Mouse (Mus musculus) induced T-regulatory cell, adult 2 months (primary cell): ENCODE measurements around the gene Tnnc1.

Source experiments
- DNase-seq: peaks from one replicate; pipeline ENCODE4 v3.0.0-alpha.2; 2012; ENCODE audit warnings: low read depth

Gene Tnnc1

DNA sequence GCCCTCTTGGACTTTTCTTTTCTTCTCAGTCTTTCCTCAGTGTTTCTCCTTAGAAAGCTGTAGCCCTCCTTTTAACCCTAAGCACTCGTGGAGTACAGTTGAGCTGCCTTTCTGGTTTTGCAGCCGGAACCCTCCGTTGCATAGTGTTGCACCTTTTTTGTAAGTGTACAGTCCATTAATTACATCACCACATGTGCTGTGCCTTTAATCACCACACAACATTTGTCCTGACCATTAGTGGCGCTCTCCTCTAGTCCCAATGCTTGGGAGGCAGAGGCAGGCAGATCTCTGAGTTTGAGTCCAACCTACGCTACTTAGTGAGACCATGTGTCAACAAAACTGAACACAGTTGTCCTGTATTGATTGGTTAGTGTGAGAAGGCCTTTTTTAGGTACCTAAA is 44.0 kb downstream of the Tnnc1 start:
- no peak for DNase-seq

DNA sequence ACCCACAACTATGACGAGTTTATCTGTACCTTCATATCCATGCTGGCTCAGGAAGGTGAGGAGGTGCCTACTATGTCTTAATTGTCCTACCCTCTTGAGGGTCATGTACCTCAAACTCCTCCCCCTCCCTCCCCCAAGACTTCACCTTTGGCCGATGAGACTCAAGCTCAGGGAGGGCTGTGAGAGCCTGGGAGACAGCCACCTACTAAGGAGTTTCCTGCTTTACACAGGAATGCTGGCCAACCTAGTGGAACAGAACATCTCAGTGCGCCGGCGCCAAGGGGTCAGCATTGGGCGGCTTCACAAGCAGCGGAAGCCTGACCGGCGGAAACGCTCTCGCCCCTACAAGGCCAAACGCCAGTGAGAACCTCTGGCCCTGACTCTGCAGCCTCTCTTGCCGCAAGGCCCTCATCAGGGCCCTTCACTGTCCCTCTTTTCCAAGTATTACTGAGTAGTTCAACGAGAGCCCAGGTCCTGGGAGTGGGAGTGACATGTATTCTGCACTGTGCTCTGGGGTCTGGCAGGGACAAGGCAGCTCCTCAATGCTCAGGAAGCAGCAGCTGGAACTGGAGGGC is 50.5 kb downstream of the Tnnc1 start:
- DNase-seq = no peak

DNA sequence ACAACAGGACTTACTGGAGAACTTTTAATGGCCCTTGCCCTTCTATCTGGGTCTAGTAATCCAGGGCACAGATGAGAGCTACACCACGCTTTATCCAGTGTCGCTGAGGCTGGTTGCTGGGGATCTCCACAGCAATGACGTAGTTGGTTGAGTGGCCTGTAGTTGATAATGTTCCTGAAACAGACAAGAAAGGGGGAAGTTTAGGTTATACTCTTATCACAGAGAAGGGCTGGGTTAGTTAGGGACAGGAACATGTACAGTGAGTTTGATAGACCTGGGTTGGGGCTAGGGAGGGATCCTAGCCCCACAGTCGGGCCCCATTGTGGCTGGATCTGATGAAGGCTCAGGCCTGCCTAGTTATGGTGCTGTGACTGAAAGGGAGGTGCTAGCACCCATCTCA is 52.3 kb downstream of the Tnnc1 start:
- no peak for DNase-seq

DNA sequence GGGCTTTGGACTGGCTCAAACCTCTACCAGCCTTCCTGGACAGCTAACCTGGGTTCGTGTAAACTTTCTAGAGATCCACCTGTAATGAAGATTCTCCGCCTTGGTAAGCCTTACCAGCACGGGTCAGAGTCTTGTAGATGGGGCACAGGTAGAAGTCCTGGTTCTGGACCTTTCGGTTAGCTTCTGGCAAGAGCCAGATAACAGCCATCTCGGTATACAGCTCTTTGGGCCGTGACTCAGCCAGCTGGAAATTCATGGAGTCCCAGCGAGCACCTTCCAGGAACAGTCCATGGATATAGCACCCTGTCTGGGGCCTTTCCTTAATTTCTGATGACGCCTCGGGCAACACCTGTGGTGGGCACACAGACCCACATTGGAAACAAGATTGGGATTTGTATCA is 52.8 kb downstream of the Tnnc1 start:
- DNase-seq = no peak
